Mouse (Mus musculus) liver, embryonic 14.5 days (tissue): ENCODE results near the gene Cyp2b23.

Experiments used
- CTCF ChIP-seq: IDR thresholded peaks from 2 replicates; pipeline ENCODE4 v1.5.1; 2016; ENCODE audit warnings: antibody characterized with exemption, low read depth, control low read depth
- EP300 ChIP-seq: IDR thresholded peaks from 2 replicates; pipeline ENCODE4 v1.6.1; 2016; ENCODE audit warnings: antibody characterized with exemption, low read depth

- TF ChIP-seq CTCF (no peak), EP300 (no peak)
These were observed at the start of gene Cyp2b23 for GRCm38 (mm10) chr7:26686337-26686736.
